Mouse (Mus musculus): ENCODE data around the gene Cfap36.

Gene Cfap36

DNA sequence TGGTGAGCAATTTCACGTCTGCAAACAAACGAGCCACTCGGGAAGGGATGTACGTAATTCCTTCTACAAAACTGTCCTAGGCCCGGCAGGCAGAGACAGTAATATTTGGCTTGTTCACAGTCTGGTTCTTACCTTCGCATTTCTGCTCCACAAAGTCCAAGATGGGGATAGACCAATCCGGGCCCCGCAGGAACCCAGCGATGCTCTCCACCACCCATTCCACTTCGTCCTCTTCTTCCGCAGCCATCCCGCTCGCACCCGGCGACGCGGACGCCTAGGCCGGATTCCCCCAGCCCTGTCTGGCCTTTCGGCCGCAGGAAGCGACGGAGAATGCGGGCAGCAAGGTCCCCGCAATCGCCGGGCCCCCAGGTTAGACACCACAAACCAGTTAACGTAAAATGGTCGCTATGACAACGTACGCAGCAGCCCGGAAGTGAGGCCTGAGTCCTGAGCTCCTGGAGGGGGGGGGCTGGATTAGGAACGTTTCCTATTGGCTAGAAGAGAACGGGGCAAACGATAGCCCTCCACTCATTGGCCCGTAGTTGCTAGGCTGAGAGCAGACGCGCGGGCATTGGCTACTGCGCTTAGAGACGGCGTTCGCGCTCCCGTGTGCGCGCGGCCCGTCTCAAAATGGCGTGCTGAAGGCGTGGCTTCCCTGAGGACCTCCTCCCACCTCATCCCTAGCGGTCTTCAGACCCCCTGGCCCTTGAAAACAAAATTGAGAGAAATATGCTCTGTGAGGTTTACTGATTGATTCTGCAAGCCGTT is at the start of gene Cfap36:
Gene Cfap36, minus strand, starts transcription at position 527 of the 768 bp plus-strand sequence.
- peak; percentile 75 for DNase-seq (ENCODE audit: extremely low spot score, low read depth, low spot score)

GRCm38 (mm10) chr11:29287305-29287704 is 40.1 kb upstream of the Cfap36 start:
- DNase-seq (ENCODE audit: extremely low spot score, low read depth, low spot score) = no peak

DNA sequence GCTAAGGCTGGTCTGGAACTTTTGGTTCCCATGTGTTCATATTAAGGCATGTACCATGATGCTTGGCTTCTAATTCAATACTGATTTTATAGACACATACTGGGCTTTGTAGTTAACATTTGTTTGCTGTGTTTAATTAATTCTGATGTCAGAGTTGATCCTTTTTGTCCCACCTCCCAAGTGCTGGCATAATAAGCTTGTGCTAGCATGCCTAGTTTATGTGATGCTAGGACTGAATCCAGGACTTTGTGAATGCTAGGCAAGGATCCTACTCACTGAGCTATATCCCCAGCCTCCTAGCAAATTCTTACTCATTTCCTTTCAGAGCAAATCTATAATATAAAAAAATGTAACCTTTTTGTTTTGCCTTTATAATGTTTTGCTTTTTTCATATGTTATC is 38.8 kb upstream of the Cfap36 start:
- no peak for DNase-seq (ENCODE audit: extremely low spot score, low read depth, low spot score)

GRCm38 (mm10) chr11:29274758-29275157 is 27.5 kb upstream of the Cfap36 start:
- DNase-seq (ENCODE audit: extremely low spot score, low read depth, low spot score) = no peak

- DNase-seq (ENCODE audit: extremely low spot score, low read depth, low spot score) = no peak
Observed at GRCm38 (mm10) chr11:29267824-29268223, 20.6 kb upstream of the Cfap36 start.

DNA sequence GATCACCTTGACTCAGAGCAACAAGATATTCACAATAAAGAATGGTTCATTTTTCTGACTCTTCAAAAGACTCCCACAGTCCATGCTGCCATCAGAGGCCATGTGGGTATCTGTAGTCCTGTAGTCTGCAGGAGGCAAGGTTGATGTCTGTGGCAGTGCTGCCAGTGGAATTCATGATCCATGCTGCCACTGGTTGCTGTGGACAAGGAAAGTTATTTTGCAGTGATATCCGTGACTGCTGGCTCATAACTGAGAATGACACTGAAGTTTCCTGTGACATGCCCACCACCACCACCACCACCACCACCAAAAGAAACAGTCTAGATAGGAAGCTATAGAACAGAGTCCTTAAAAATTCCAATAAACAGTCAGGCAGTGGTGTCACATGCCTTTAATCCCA is 7.4 kb upstream of the Cfap36 start:
- DNase-seq (ENCODE audit: extremely low spot score, low read depth, low spot score) = no peak

DNA sequence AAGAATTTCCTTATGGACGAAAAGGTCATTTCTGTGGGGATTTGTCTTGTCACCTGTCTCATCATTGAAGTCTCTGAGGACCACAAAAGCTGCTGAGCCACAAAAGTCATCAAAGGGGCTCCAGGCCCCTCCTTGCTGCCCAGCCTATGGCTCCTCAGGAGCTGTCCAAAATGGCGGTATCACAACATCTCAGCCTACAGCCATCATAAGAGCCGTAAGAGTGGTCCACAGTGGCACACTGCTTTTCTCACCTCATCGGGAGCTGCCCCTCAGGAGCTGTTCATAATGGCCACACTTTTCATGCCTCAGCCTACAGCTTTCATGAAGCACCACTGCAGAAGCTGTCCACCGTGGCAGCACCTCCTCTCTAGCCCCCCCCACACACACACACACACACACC is 1.2 kb upstream of the Cfap36 start:
- DNase-seq (ENCODE audit: extremely low spot score, low read depth, low spot score) = no peak

- no peak for DNase-seq (ENCODE audit: extremely low spot score, low read depth, low spot score)
Observed at GRCm38 (mm10) chr11:29247725-29248124, 516 bp upstream of the Cfap36 start.

GRCm38 (mm10) chr11:29245988-29246387 is 1.2 kb downstream of the Cfap36 start:
- DNase-seq (ENCODE audit: extremely low spot score, low read depth, low spot score) = no peak

DNA sequence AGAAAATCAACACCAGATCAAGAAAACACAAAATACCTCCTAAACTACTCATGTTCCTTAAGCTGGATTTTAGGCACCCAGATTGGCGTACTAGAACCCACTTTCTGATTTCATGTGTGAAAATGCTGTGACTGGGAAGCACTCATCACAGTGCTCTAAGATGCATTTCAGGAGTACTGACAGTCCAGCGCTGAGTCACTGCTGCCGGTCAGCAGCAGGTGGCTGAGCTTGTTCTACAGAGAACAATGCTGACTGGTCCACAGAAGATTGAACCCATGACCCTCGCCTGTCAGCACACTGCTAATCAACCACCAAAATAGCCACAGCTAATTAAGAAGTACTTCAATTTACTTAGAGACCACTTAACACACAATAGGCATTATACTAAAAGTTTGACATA is 5.2 kb downstream of the Cfap36 start:
- no peak for DNase-seq (ENCODE audit: extremely low spot score, low read depth, low spot score)

GRCm38 (mm10) chr11:29239353-29239752 is 7.9 kb downstream of the Cfap36 start:
- no peak for DNase-seq (ENCODE audit: extremely low spot score, low read depth, low spot score)

GRCm38 (mm10) chr11:29238551-29238950 is 8.7 kb downstream of the Cfap36 start:
- DNase-seq (ENCODE audit: extremely low spot score, low read depth, low spot score) = no peak

- DNase-seq (ENCODE audit: extremely low spot score, low read depth, low spot score) = no peak
Observed at GRCm38 (mm10) chr11:29238047-29238446, 9.2 kb downstream of the Cfap36 start.

DNA sequence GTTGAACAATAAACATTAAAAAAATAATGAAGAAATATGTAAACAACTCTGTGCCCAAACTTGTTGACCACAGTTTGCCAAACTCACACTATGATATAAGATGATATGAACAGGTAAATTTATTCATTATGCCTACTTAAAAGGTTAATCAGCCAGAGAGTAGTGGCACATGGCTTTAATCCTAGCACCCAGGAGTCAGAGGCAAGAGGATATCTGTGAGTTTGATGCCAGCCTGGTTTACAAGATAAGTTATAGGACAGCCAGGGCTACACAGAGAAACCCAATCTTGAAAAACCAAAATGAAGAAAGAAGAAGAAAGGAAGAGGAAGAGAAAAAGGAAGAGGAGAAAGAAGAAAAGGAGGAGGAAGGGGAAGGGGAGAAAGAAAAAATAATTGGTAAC is 9.8 kb downstream of the Cfap36 start:
- DNase-seq (ENCODE audit: extremely low spot score, low read depth, low spot score) = no peak

DNA sequence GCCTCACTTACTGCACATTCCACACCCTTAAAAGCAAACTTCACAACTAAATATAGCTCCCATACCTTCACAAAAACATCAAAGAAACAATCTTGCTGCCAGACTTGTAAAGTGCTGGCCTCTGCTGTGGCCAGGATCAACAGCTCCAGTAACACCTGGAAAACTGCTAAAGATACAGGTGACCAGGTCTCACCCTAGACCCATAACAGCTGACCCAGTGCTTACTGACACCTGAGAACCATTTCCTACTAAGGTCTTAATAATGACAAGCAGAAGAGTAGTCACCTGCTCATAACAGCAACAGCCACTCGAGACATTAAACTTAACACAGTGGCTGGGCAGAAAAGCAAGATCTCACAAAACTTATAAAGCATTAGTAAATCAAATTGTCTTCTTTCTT is 13.6 kb downstream of the Cfap36 start:
- DNase-seq (ENCODE audit: extremely low spot score, low read depth, low spot score) = no peak

GRCm38 (mm10) chr11:29228957-29229356 is 18.3 kb downstream of the Cfap36 start:
- DNase-seq (ENCODE audit: extremely low spot score, low read depth, low spot score) = no peak

GRCm38 (mm10) chr11:29224754-29225153 is 22.5 kb downstream of the Cfap36 start:
- no peak for DNase-seq (ENCODE audit: extremely low spot score, low read depth, low spot score)

GRCm38 (mm10) chr11:29222310-29222709 is 24.9 kb downstream of the Cfap36 start:
- no peak for DNase-seq (ENCODE audit: extremely low spot score, low read depth, low spot score)

GRCm38 (mm10) chr11:29219055-29219454 is 28.2 kb downstream of the Cfap36 start:
- no peak for DNase-seq (ENCODE audit: extremely low spot score, low read depth, low spot score)

- no peak for DNase-seq (ENCODE audit: extremely low spot score, low read depth, low spot score)
Observed at GRCm38 (mm10) chr11:29216196-29216595, 31.0 kb downstream of the Cfap36 start.

- DNase-seq (ENCODE audit: extremely low spot score, low read depth, low spot score) = no peak
Observed at GRCm38 (mm10) chr11:29209774-29210173, 37.4 kb downstream of the Cfap36 start.

- no peak for DNase-seq (ENCODE audit: extremely low spot score, low read depth, low spot score)
Observed at GRCm38 (mm10) chr11:29203653-29204052, 43.6 kb downstream of the Cfap36 start.

- no peak for DNase-seq (ENCODE audit: extremely low spot score, low read depth, low spot score)
Observed at GRCm38 (mm10) chr11:29188981-29189380, 58.2 kb downstream of the Cfap36 start.

Data from hindlimb bud, embryonic 11.5 days (tissue).